Mouse (Mus musculus): ENCODE measurements around the gene Olfr90. TPM values are rescaled to one million over a fixed set of nuclear protein-coding genes. Genes with fewer than 3 reads are reported as not detected.

Olfr90 gene
- polyA plus RNA-seq, 1 experiment from 2014 or later = not detected

GRCm38 (mm10) chr17:37072080-37072729, 16.1 kb downstream of the Olfr90 start:
- Histone ChIP-seq H3K4me1 (ENCODE audit: control insufficient read depth in 2 of 2, insufficient read depth in 2 of 2, low read length in 2 of 2) (no peaks in the 10 kb centered on the region), H3K4me3 (ENCODE audit: control insufficient read depth in 1 of 2, insufficient read depth in 1 of 2, low read depth in 1 of 2, low read length in 2 of 2) (no peak overlapping the region), H3K27ac (replicated peaks in 1 of 2; ENCODE audit: control insufficient read depth in 1 of 2, insufficient read depth in 1 of 2, low read depth in 2 of 2, low read length in 2 of 2) (no peak overlapping the region), H3K36me3 (ENCODE audit: control insufficient read depth, insufficient read depth, low read length) (peaks cover 82% of the 10 kb centered on the region), H3K9ac (ENCODE audit: low read length) (no peak overlapping the region), H3K4me2 (ENCODE audit: low read length) (no peak overlapping the region), H3K9me3 (ENCODE audit: control insufficient read depth, low read length) (no peaks in the 10 kb centered on the region), H3K27me3 (ENCODE audit: control insufficient read depth, insufficient read depth, low read length) (no peaks in the 10 kb centered on the region)
- no peak for ATAC-seq (ENCODE audit: insufficient number of reproducible peaks, insufficient read depth, low FRiP score, low read depth)
- 79% methylated on average over 12 of the region's 12 CpGs for WGBS

GRCm38 (mm10) chr17:37070121-37070520, 18.2 kb downstream of the Olfr90 start:
- peaks cover 83% of the 10 kb centered on the region for H3K36me3 ChIP-seq (ENCODE audit: control insufficient read depth, insufficient read depth, low read length)

GRCm38 (mm10) chr17:37067861-37068260, 20.4 kb downstream of the Olfr90 start:
- ATAC-seq (ENCODE audit: insufficient number of reproducible peaks, insufficient read depth, low FRiP score, low read depth) = no peak
- peaks cover 84% of the 10 kb centered on the region for H3K36me3 ChIP-seq (ENCODE audit: control insufficient read depth, insufficient read depth, low read length)
- H3K9ac ChIP-seq (ENCODE audit: low read length) = no peak overlapping the region
- H3K4me3 ChIP-seq (ENCODE audit: control insufficient read depth in 1 of 2, insufficient read depth in 1 of 2, low read depth in 1 of 2, low read length in 2 of 2) = no peak overlapping the region
- H3K4me2 ChIP-seq (ENCODE audit: low read length) = no peak overlapping the region
- WGBS = 95% methylated on average over 1 of the region's 1 CpGs
- no peaks in the 10 kb centered on the region for H3K9me3 ChIP-seq (ENCODE audit: control insufficient read depth, low read length)
- H3K27me3 ChIP-seq (ENCODE audit: control insufficient read depth, insufficient read depth, low read length) = no peaks in the 10 kb centered on the region
- no peak overlapping the region for H3K27ac ChIP-seq (replicated peaks in 1 of 2; ENCODE audit: control insufficient read depth in 1 of 2, insufficient read depth in 1 of 2, low read depth in 2 of 2, low read length in 2 of 2)
- no peaks in the 10 kb centered on the region for H3K4me1 ChIP-seq (ENCODE audit: control insufficient read depth in 2 of 2, insufficient read depth in 2 of 2, low read length in 2 of 2)

More at GRCm38 (mm10) chr17:37070121-37070520, 18.2 kb downstream of the Olfr90 start:
- no peak overlapping the region for H3K4me3 ChIP-seq (ENCODE audit: control insufficient read depth in 1 of 2, insufficient read depth in 1 of 2, low read depth in 1 of 2, low read length in 2 of 2)
- 79% methylated on average over 8 of the region's 8 CpGs for WGBS
- ATAC-seq (ENCODE audit: insufficient number of reproducible peaks, insufficient read depth, low FRiP score, low read depth) = no peak
- H3K4me1 ChIP-seq (ENCODE audit: control insufficient read depth in 2 of 2, insufficient read depth in 2 of 2, low read length in 2 of 2) = no peaks in the 10 kb centered on the region
- H3K4me2 ChIP-seq (ENCODE audit: low read length) = no peak overlapping the region
- no peak overlapping the region for H3K27ac ChIP-seq (replicated peaks in 1 of 2; ENCODE audit: control insufficient read depth in 1 of 2, insufficient read depth in 1 of 2, low read depth in 2 of 2, low read length in 2 of 2)
- no peaks in the 10 kb centered on the region for H3K9me3 ChIP-seq (ENCODE audit: control insufficient read depth, low read length)
- no peaks in the 10 kb centered on the region for H3K27me3 ChIP-seq (ENCODE audit: control insufficient read depth, insufficient read depth, low read length)
- H3K9ac ChIP-seq (ENCODE audit: low read length) = no peak overlapping the region

GRCm38 (mm10) chr17:37065993-37066392, 22.3 kb downstream of the Olfr90 start:
- Histone ChIP-seq H3K27me3 (ENCODE audit: control insufficient read depth, insufficient read depth, low read length) (no peaks in the 10 kb centered on the region), H3K4me1 (ENCODE audit: control insufficient read depth in 2 of 2, insufficient read depth in 2 of 2, low read length in 2 of 2) (no peaks in the 10 kb centered on the region), H3K9me3 (ENCODE audit: control insufficient read depth, low read length) (no peaks in the 10 kb centered on the region), H3K4me3 (ENCODE audit: control insufficient read depth in 1 of 2, insufficient read depth in 1 of 2, low read depth in 1 of 2, low read length in 2 of 2) (no peak overlapping the region), H3K27ac (replicated peaks in 1 of 2; ENCODE audit: control insufficient read depth in 1 of 2, insufficient read depth in 1 of 2, low read depth in 2 of 2, low read length in 2 of 2) (no peak overlapping the region), H3K9ac (ENCODE audit: low read length) (no peak overlapping the region), H3K4me2 (ENCODE audit: low read length) (no peak overlapping the region), H3K36me3 (ENCODE audit: control insufficient read depth, insufficient read depth, low read length) (peaks cover 85% of the 10 kb centered on the region)
- no peak for ATAC-seq (ENCODE audit: insufficient number of reproducible peaks, insufficient read depth, low FRiP score, low read depth)
- WGBS = 89% methylated on average over 2 of the region's 2 CpGs

GRCm38 (mm10) chr17:37063686-37064495, 24.4 kb downstream of the Olfr90 start:
- 78% methylated on average over 11 of the region's 11 CpGs for WGBS

GRCm38 (mm10) chr17:37063063-37063462, 25.2 kb downstream of the Olfr90 start:
- H3K4me2 ChIP-seq (ENCODE audit: low read length) = no peak overlapping the region
- 58% methylated on average over 10 of the region's 10 CpGs for WGBS
- H3K36me3 ChIP-seq (ENCODE audit: control insufficient read depth, insufficient read depth, low read length) = peaks cover 83% of the 10 kb centered on the region
- H3K9ac ChIP-seq (ENCODE audit: low read length) = no peak overlapping the region
- H3K27me3 ChIP-seq (ENCODE audit: control insufficient read depth, insufficient read depth, low read length) = no peaks in the 10 kb centered on the region
- H3K27ac ChIP-seq (replicated peaks in 1 of 2; ENCODE audit: control insufficient read depth in 1 of 2, insufficient read depth in 1 of 2, low read depth in 2 of 2, low read length in 2 of 2) = no peak overlapping the region
- H3K9me3 ChIP-seq (ENCODE audit: control insufficient read depth, low read length) = no peaks in the 10 kb centered on the region
- H3K4me3 ChIP-seq (ENCODE audit: control insufficient read depth in 1 of 2, insufficient read depth in 1 of 2, low read depth in 1 of 2, low read length in 2 of 2) = no peak overlapping the region
- ATAC-seq (ENCODE audit: insufficient number of reproducible peaks, insufficient read depth, low FRiP score, low read depth) = no peak
- H3K4me1 ChIP-seq (ENCODE audit: control insufficient read depth in 2 of 2, insufficient read depth in 2 of 2, low read length in 2 of 2) = no peaks in the 10 kb centered on the region

More at GRCm38 (mm10) chr17:37063686-37064495, 24.4 kb downstream of the Olfr90 start:
- Histone ChIP-seq H3K36me3 (ENCODE audit: control insufficient read depth, insufficient read depth, low read length) (peaks cover 82% of the 10 kb centered on the region), H3K4me1 (ENCODE audit: control insufficient read depth in 2 of 2, insufficient read depth in 2 of 2, low read length in 2 of 2) (no peaks in the 10 kb centered on the region), H3K9ac (ENCODE audit: low read length) (no peak overlapping the region), H3K9me3 (ENCODE audit: control insufficient read depth, low read length) (no peaks in the 10 kb centered on the region), H3K27ac (replicated peaks in 1 of 2; ENCODE audit: control insufficient read depth in 1 of 2, insufficient read depth in 1 of 2, low read depth in 2 of 2, low read length in 2 of 2) (no peak overlapping the region), H3K27me3 (ENCODE audit: control insufficient read depth, insufficient read depth, low read length) (no peaks in the 10 kb centered on the region), H3K4me2 (ENCODE audit: low read length) (no peak overlapping the region), H3K4me3 (ENCODE audit: control insufficient read depth in 1 of 2, insufficient read depth in 1 of 2, low read depth in 1 of 2, low read length in 2 of 2) (no peak overlapping the region)
- ATAC-seq (ENCODE audit: insufficient number of reproducible peaks, insufficient read depth, low FRiP score, low read depth) = no peak

- no peak overlapping the region for H3K4me2 ChIP-seq (ENCODE audit: low read length)
- H3K27ac ChIP-seq (replicated peaks in 1 of 2; ENCODE audit: control insufficient read depth in 1 of 2, insufficient read depth in 1 of 2, low read depth in 2 of 2, low read length in 2 of 2) = no peak overlapping the region
- no peaks in the 10 kb centered on the region for H3K27me3 ChIP-seq (ENCODE audit: control insufficient read depth, insufficient read depth, low read length)
- H3K36me3 ChIP-seq (ENCODE audit: control insufficient read depth, insufficient read depth, low read length) = peaks cover 80% of the 10 kb centered on the region
- ATAC-seq (ENCODE audit: insufficient number of reproducible peaks, insufficient read depth, low FRiP score, low read depth) = no peak
- 84% methylated on average over 10 of the region's 10 CpGs for WGBS
- H3K4me3 ChIP-seq (ENCODE audit: control insufficient read depth in 1 of 2, insufficient read depth in 1 of 2, low read depth in 1 of 2, low read length in 2 of 2) = no peak overlapping the region
- H3K9ac ChIP-seq (ENCODE audit: low read length) = no peak overlapping the region
- no peaks in the 10 kb centered on the region for H3K9me3 ChIP-seq (ENCODE audit: control insufficient read depth, low read length)
- H3K4me1 ChIP-seq (ENCODE audit: control insufficient read depth in 2 of 2, insufficient read depth in 2 of 2, low read length in 2 of 2) = no peaks in the 10 kb centered on the region
Measured at GRCm38 (mm10) chr17:37062101-37062641, 26.1 kb downstream of the Olfr90 start.
